Mouse (Mus musculus): ENCODE measurements around the gene Nagk.

GRCm38 (mm10) chr6:83846141-83846540 is 51.4 kb downstream of the Nagk start:
- TF ChIP-seq CTCF (IDR thresholded peaks at IDR 0.05; ENCODE audit: control insufficient read depth, insufficient read depth, insufficient read length) (no peak), MYOD1 (IDR thresholded peaks at IDR 0.05; ENCODE audit: control insufficient read depth, insufficient read length, low read depth) (no peak)
